Mouse (Mus musculus) embryonic fibroblast, embryonic 13.5 days (primary cell): ENCODE results near the gene Acot8. TPM values are rescaled to one million over a fixed set of nuclear protein-coding genes. Genes with fewer than 3 reads are reported as not detected.

Experiments used
- H3K27ac ChIP-seq: 2 replicates; pipeline ENCODE4 v1.5.1; 2012; ENCODE audit warnings: low read length, control low read depth, inconsistent platforms; ENCODE audit not compliant: insufficient read depth
- H3K4me1 ChIP-seq: 2 replicates; pipeline ENCODE4 v1.6.1; 2011; ENCODE audit warnings: low read length; ENCODE audit not compliant: control insufficient read depth, insufficient read depth
- H3K4me3 ChIP-seq: 2 replicates; pipeline ENCODE4 v1.5.1; 2011; ENCODE audit warnings: mild to moderate bottlenecking, control low read depth, low read length; ENCODE audit not compliant: insufficient read depth
- CTCF ChIP-seq: IDR thresholded peaks from 2 replicates; pipeline ENCODE4 v1.5.1; 2011; ENCODE audit warnings: mild to moderate bottlenecking, control low read depth, low read length, moderate library complexity, borderline replicate concordance; ENCODE audit not compliant: insufficient read depth
- POLR2A ChIP-seq: IDR thresholded peaks from 2 replicates; pipeline ENCODE4 v1.6.1; 2011; ENCODE audit warnings: low read depth, mild to moderate bottlenecking, control low read depth, low read length, moderate library complexity
- polyA plus RNA-seq: library from polyadenylated mRNA; stranded (reverse); fragments of >200 nt; gene quantifications from 2 replicates; pipeline ENCODE4 v1.2.4, GENCODE M21; 2011; ENCODE audit warnings: low read depth; ENCODE audit not compliant: missing spikeins, insufficient read length

Acot8 gene
- polyA plus RNA-seq, 1 experiment = 12.1 TPM

GRCm38 (mm10) chr2:164783926-164784581, 20.6 kb downstream of the Acot8 start:
- Histone ChIP-seq H3K4me1 (peaks cover 16% of the 10 kb centered on the region), H3K27ac (no peak overlapping the region), H3K4me3 (no peak overlapping the region)
- TF ChIP-seq CTCF = no peak

GRCm38 (mm10) chr2:164781876-164782275, 22.8 kb downstream of the Acot8 start:
- TF ChIP-seq POLR2A (no peak), CTCF (no peak)
- peaks cover 5% of the 10 kb centered on the region; the same call in 1 of the 2 replicates for H3K4me1 ChIP-seq

GRCm38 (mm10) chr2:164779481-164780086, 25.1 kb downstream of the Acot8 start, which contains the start of gene Tnnc2:
Gene Tnnc2, minus strand, starts transcription at chr2:164779967.
- Histone ChIP-seq H3K4me1 (0 out of 2 replicates have a peak, but pooled peaks cover 2% of the 10 kb centered on the region), H3K4me3 (no peak within 1 kb of the TSS), H3K27ac (no peak within 1 kb of the TSS)
- TF ChIP-seq POLR2A = no peak
- TF ChIP-seq CTCF = no peak

More at GRCm38 (mm10) chr2:164781876-164782275, 22.8 kb downstream of the Acot8 start:
- Histone ChIP-seq H3K27ac (no peak overlapping the region), H3K4me3 (no peak overlapping the region)

- Histone ChIP-seq H3K4me3 (no peak overlapping the region), H3K27ac (no peak overlapping the region), H3K4me1 (0 out of 2 replicates have a peak, but pooled peaks cover 2% of the 10 kb centered on the region)
- TF ChIP-seq POLR2A = no peak
- no peak for TF ChIP-seq CTCF
Observed at GRCm38 (mm10) chr2:164778809-164779208, 25.9 kb downstream of the Acot8 start.

- TF ChIP-seq CTCF (no peak), POLR2A (no peak)
- 0 out of 2 replicates have a peak, but pooled peaks cover 2% of the 10 kb centered on the region for H3K4me1 ChIP-seq
- no peak overlapping the region for H3K4me3 ChIP-seq
- H3K27ac ChIP-seq = no peak overlapping the region
Observed at GRCm38 (mm10) chr2:164778015-164778287, 26.7 kb downstream of the Acot8 start.

- Histone ChIP-seq H3K4me3 (no peak overlapping the region), H3K27ac (no peak overlapping the region), H3K4me1 (0 out of 2 replicates have a peak, but pooled peaks cover 2% of the 10 kb centered on the region)
- TF ChIP-seq CTCF (no peak), POLR2A (no peak)
Observed at GRCm38 (mm10) chr2:164777246-164778014, 27.3 kb downstream of the Acot8 start.

- Histone ChIP-seq H3K4me1 (0 out of 2 replicates have a peak, but pooled peaks cover 2% of the 10 kb centered on the region), H3K27ac (no peak overlapping the region), H3K4me3 (no peak overlapping the region)
- TF ChIP-seq CTCF (no peak), POLR2A (no peak)
Observed at GRCm38 (mm10) chr2:164776801-164777200, 27.9 kb downstream of the Acot8 start.

GRCm38 (mm10) chr2:164776130-164776529, 28.6 kb downstream of the Acot8 start:
- Histone ChIP-seq H3K27ac (no peak overlapping the region), H3K4me3 (no peak overlapping the region), H3K4me1 (0 out of 2 replicates have a peak, but pooled peaks cover 7% of the 10 kb centered on the region)
- TF ChIP-seq CTCF = no peak
- no peak for TF ChIP-seq POLR2A

GRCm38 (mm10) chr2:164773989-164774364, 30.7 kb downstream of the Acot8 start:
- TF ChIP-seq POLR2A (no peak), CTCF (no peak)
- Histone ChIP-seq H3K4me3 (no peak overlapping the region), H3K4me1 (0 out of 2 replicates have a peak, but pooled peaks cover 7% of the 10 kb centered on the region), H3K27ac (no peak overlapping the region)
